Mouse (Mus musculus) skeletal muscle tissue, adult 2 months (tissue): ENCODE measurements around the gene Tubgcp6.

Source experiments
- DNase-seq: peaks from one replicate; pipeline ENCODE4 v3.0.0-alpha.2; 2012; ENCODE audit warnings: low read depth, low spot score

The Tubgcp6 gene

GRCm38 (mm10) chr15:89064891-89065290 is 58.0 kb downstream of the Tubgcp6 start:
- DNase-seq: no peak

GRCm38 (mm10) chr15:89063536-89063935 is 59.4 kb downstream of the Tubgcp6 start:
- DNase-seq: no peak

- no peak for DNase-seq
Measured at GRCm38 (mm10) chr15:89063001-89063400, 59.9 kb downstream of the Tubgcp6 start.

- no peak for DNase-seq
Measured at GRCm38 (mm10) chr15:89062518-89062910, 60.4 kb downstream of the Tubgcp6 start.

GRCm38 (mm10) chr15:89061761-89062517 is 61.0 kb downstream of the Tubgcp6 start:
- DNase-seq: no peak

GRCm38 (mm10) chr15:89060811-89061460 is 62.0 kb downstream of the Tubgcp6 start:
- DNase-seq: no peak

GRCm38 (mm10) chr15:89060032-89060681 is 62.8 kb downstream of the Tubgcp6 start:
- no peak for DNase-seq

- no peak for DNase-seq
Measured at GRCm38 (mm10) chr15:89059161-89059931, 63.6 kb downstream of the Tubgcp6 start, which contains the start of gene Panx2. Gene Panx2 (plus strand): TSS chr15:89059734.

GRCm38 (mm10) chr15:89058736-89059135 is 64.2 kb downstream of the Tubgcp6 start:
- no peak for DNase-seq

- no peak for DNase-seq
Measured at GRCm38 (mm10) chr15:89054666-89055065, 68.2 kb downstream of the Tubgcp6 start.
